Mouse (Mus musculus) CH12.LX (cell line): ENCODE results near the gene Samd5. TPM values are rescaled to one million over a fixed set of nuclear protein-coding genes. Genes with fewer than 3 reads are reported as not detected.

ENCODE experiments used
- DNase-seq: peaks from one replicate; pipeline ENCODE4 v3.0.0-alpha.2; 2013; ENCODE audit errors: extremely low read depth
- H3K27ac ChIP-seq: 2 replicates; pipeline ENCODE4 v1.5.1; 2012; ENCODE audit warnings: low read depth, mild to moderate bottlenecking, control low read depth, moderate library complexity; ENCODE audit not compliant: insufficient read depth
- H3K27me3 ChIP-seq: replicated peaks from 2 replicates; pipeline ENCODE3; 2012; ENCODE audit warnings: inconsistent platforms
- H3K36me3 ChIP-seq, 2 experiments: replicated peaks in 1 of 2; 2 replicates each; pipeline versions ENCODE3 to v1.6.1; 2012; ENCODE audit warnings: inconsistent platforms in 1 of 2, low read length in 1 of 2, mild to moderate bottlenecking in 1 of 2, mixed read lengths in 1 of 2, moderate library complexity in 1 of 2; ENCODE audit not compliant: control insufficient read depth in 1 of 2, insufficient read depth in 1 of 2
- H3K4me1 ChIP-seq, 2 experiments: 2 replicates each; pipeline ENCODE4 v1.6.1; 2012; ENCODE audit warnings: inconsistent platforms in 1 of 2, moderate library complexity in 1 of 2; ENCODE audit not compliant: insufficient read depth in 2 of 2, control insufficient read depth in 1 of 2
- H3K4me2 ChIP-seq: 2 replicates; pipeline ENCODE4 v1.6.1; 2012; ENCODE audit warnings: low read depth, mild to moderate bottlenecking, control low read depth; ENCODE audit not compliant: poor library complexity, insufficient read depth, severe bottlenecking
- H3K4me3 ChIP-seq, 3 experiments: fragments of 150-350 bp in 1 of 3; sonication (generic) in 1 of 3; replicated peaks in 1 of 3; 2 replicates each; pipeline versions ENCODE3 to v1.5.1; 2011 to 2012; ENCODE audit warnings: low read depth in 2 of 3, low read length in 2 of 3, mild to moderate bottlenecking in 2 of 3, moderate library complexity in 2 of 3, control low read depth in 1 of 3, improper control_type of control experiment in 1 of 3, inconsistent platforms in 1 of 3, mixed read lengths in 1 of 3; ENCODE audit not compliant: poor library complexity in 1 of 3
- H3K79me2 ChIP-seq: replicated peaks from 2 replicates; pipeline ENCODE4 v1.6.1; 2012; ENCODE audit warnings: mild to moderate bottlenecking, moderate library complexity; ENCODE audit not compliant: control insufficient read depth, poor library complexity, insufficient read depth, severe bottlenecking; ENCODE audit errors: extremely low read depth
- H3K9ac ChIP-seq: 2 replicates; pipeline ENCODE4 v1.6.1; 2012; ENCODE audit warnings: low read depth, mild to moderate bottlenecking, control low read depth, moderate library complexity; ENCODE audit not compliant: insufficient read depth
- H3K9me3 ChIP-seq: replicated peaks from 2 replicates; pipeline ENCODE3; 2012; ENCODE audit warnings: low read length, inconsistent platforms, mixed read lengths
- CTCF ChIP-seq, 2 experiments: IDR thresholded peaks in 1 of 2; conservative IDR thresholded peaks in 1 of 2; 2 replicates each; pipeline ENCODE4 v1.5.1; 2011 to 2012; ENCODE audit warnings: low read depth in 2 of 2, low read length in 2 of 2, improper control_type of control experiment in 1 of 2, inconsistent platforms in 1 of 2, mild to moderate bottlenecking in 1 of 2, moderate library complexity in 1 of 2
- ELF1 ChIP-seq: IDR thresholded peaks from 2 replicates; pipeline ENCODE4 v1.6.1; 2014; ENCODE audit warnings: low read depth, mild to moderate bottlenecking, inconsistent platforms, low read length, improper control_type of control experiment
- EP300 ChIP-seq: IDR thresholded peaks from 2 replicates; pipeline ENCODE4 v1.6.1; 2011; ENCODE audit warnings: low read length, improper control_type of control experiment
- ETS1 ChIP-seq: conservative IDR thresholded peaks from 2 replicates; pipeline ENCODE4 v1.6.1; 2012; ENCODE audit warnings: low read depth, mild to moderate bottlenecking, inconsistent platforms, low read length, improper control_type of control experiment, moderate library complexity
- GABPA ChIP-seq: IDR thresholded peaks from 2 replicates; pipeline ENCODE4 v1.6.1; 2012; ENCODE audit warnings: low read depth, low read length, improper control_type of control experiment, inconsistent platforms; ENCODE audit not compliant: insufficient replicate concordance
- IRF4 ChIP-seq: IDR thresholded peaks from 2 replicates; pipeline ENCODE4 v1.6.1; 2014; ENCODE audit warnings: low read depth, mild to moderate bottlenecking, inconsistent platforms, low read length, improper control_type of control experiment
- JUN ChIP-seq: IDR thresholded peaks from 2 replicates; pipeline ENCODE4 v1.6.1; 2011; ENCODE audit warnings: low read depth, mild to moderate bottlenecking, low read length, improper control_type of control experiment, moderate library complexity; ENCODE audit not compliant: insufficient read depth
- JUND ChIP-seq: conservative IDR thresholded peaks from 2 replicates; pipeline ENCODE4 v1.6.1; 2011; ENCODE audit warnings: low read depth, low read length, improper control_type of control experiment
- MAFK ChIP-seq: IDR thresholded peaks from 2 replicates; pipeline ENCODE4 v1.6.1; 2011; ENCODE audit warnings: low read length, improper control_type of control experiment; ENCODE audit not compliant: insufficient replicate concordance
- MAZ ChIP-seq: IDR thresholded peaks from 2 replicates; pipeline ENCODE4 v1.6.1; 2012; ENCODE audit warnings: low read depth, mild to moderate bottlenecking, inconsistent platforms, low read length, improper control_type of control experiment, moderate library complexity
- MEF2A ChIP-seq: IDR thresholded peaks from 2 replicates; pipeline ENCODE4 v1.6.1; 2014; ENCODE audit warnings: low read depth, mild to moderate bottlenecking, inconsistent platforms, low read length, improper control_type of control experiment, borderline replicate concordance
- NELFE ChIP-seq: IDR thresholded peaks from 2 replicates; pipeline ENCODE4 v1.6.1; 2011; ENCODE audit warnings: low read depth, low read length, improper control_type of control experiment
- NRF1 ChIP-seq: IDR thresholded peaks from 2 replicates; pipeline ENCODE4 v1.6.1; 2014; ENCODE audit warnings: low read depth, mild to moderate bottlenecking, inconsistent platforms, low read length, improper control_type of control experiment, moderate library complexity
- PAX5 ChIP-seq: IDR thresholded peaks from 2 replicates; pipeline ENCODE4 v1.6.1; 2012; ENCODE audit warnings: low read length, inconsistent platforms, mixed read lengths
- POLR2AphosphoS2 ChIP-seq: IDR thresholded peaks from 2 replicates; pipeline ENCODE4 v1.6.1; 2011; ENCODE audit warnings: low read depth, low read length, improper control_type of control experiment
- SIN3A ChIP-seq: IDR thresholded peaks from 2 replicates; pipeline ENCODE4 v1.6.1; 2012; ENCODE audit warnings: low read length, improper control_type of control experiment, inconsistent platforms
- TBP ChIP-seq: conservative IDR thresholded peaks from 2 replicates; pipeline ENCODE4 v1.6.1; 2011; ENCODE audit warnings: low read depth, low read length, improper control_type of control experiment
- TCF12 ChIP-seq: IDR thresholded peaks from 2 replicates; pipeline ENCODE4 v1.6.1; 2014; ENCODE audit warnings: low read depth, mild to moderate bottlenecking, inconsistent platforms, low read length, improper control_type of control experiment
- UBTF ChIP-seq: IDR thresholded peaks from 2 replicates; pipeline ENCODE4 v1.6.1; 2012; ENCODE audit warnings: low read depth, mild to moderate bottlenecking, inconsistent platforms, low read length, improper control_type of control experiment, moderate library complexity
- USF1 ChIP-seq: IDR thresholded peaks from 2 replicates; pipeline ENCODE4 v1.6.1; 2014; ENCODE audit warnings: low read depth, mild to moderate bottlenecking, inconsistent platforms, low read length, improper control_type of control experiment
- USF2 ChIP-seq: conservative IDR thresholded peaks from 2 replicates; pipeline ENCODE4 v1.6.1; 2011; ENCODE audit warnings: low read depth, low read length, improper control_type of control experiment
- ZC3H11A ChIP-seq: IDR thresholded peaks from 2 replicates; pipeline ENCODE4 v1.6.1; 2012; ENCODE audit warnings: low read depth, mild to moderate bottlenecking, inconsistent platforms, low read length, improper control_type of control experiment
- dilution Hi-C: fragments of 300-500 bp; cut with MboI; formaldehyde crosslinking; loops from 2 replicates; pipeline ENCODE4 v1.14.3; 2020; ENCODE audit warnings: low sequenced_read_pairs; ENCODE audit not compliant: extremely low pct_unique_long_range_greater_than_20kb, extremely low pct_ligation_motif_present
- in situ Hi-C: fragments of 300-500 bp; cut with MboI; formaldehyde crosslinking; loops from 3 replicates; pipeline ENCODE4 v1.14.3; 2019; ENCODE audit warnings: low sequenced_read_pairs, low pct_ligation_motif_present, low pct_unique_long_range_greater_than_20kb, mixed read lengths
- polyA plus RNA-seq: library from polyadenylated mRNA; unstranded; fragments of >175 nt; gene quantifications from 2 replicates; pipeline ENCODE4 v1.2.1, GENCODE M21; 2012; ENCODE audit warnings: low read depth; ENCODE audit not compliant: insufficient read length
- total RNA-seq, 2 experiments: library from RNA; depleted of rRNA; stranded (reverse); fragments of 300-350 nt in 1 of 2; fragments of >200 nt in 1 of 2; gene quantifications; 2 replicates each; pipeline ENCODE4 v1.2.3; 2012 to 2014

Gene Samd5
- total and polyA plus RNA-seq, 3 experiments: not detected

DNA sequence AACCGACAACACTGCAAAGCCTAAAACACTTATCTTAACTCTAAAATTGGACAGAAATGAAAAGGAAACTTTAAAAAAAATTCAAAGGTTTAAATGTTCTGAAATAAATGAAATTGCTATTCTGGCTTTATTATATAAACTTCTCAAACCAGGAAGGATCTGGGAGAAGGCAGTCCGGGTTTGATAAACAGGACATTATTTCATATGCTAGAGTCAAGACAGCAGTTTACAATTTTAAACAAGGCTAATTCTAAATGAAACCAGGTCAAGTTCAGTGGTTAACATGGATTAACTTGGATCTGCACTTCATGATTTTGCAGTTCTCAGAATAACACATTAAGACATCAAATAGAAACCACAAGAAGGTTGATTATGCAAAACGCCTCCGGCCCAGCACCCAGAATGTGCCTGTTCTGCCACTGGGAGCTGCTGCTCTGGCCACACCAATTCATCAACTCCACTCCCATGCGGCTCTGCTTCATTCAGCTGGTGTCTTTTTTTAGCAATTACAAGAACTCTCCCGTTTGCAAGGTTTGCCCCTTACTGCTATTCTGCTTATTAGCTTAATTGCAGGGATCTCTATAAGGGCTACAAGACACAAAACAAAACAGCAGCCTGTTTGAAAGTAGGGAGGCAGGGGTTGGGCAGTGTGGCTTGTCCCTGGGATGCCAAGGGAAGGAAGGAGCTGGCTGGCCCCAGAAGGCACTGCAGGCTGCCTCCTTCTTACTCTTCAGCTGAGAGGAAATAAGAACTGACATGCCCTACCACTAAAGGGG lies 24.8 kb downstream of the Samd5 start:
- no peak for DNase-seq
- peaks cover 0 to 10% of the 10 kb centered on the region in 2 experiments; a peak in 2 of 4 replicates for H3K4me1 ChIP-seq
- dilution Hi-C loops: no loop called here
- no peaks in the 10 kb centered on the region for H3K36me3 ChIP-seq
- no peak overlapping the region for H3K27ac ChIP-seq
- H3K27me3 ChIP-seq: no peaks in the 10 kb centered on the region
- no peak overlapping the region for H3K4me2 ChIP-seq
- in situ Hi-C loops: no loop called here
- H3K79me2 ChIP-seq: no peaks in the 10 kb centered on the region
- no peak overlapping the region for H3K9ac ChIP-seq
- no peak overlapping the region for H3K4me3 ChIP-seq
- H3K9me3 ChIP-seq: no peaks in the 10 kb centered on the region
- TF ChIP-seq JUND (no peak), USF1 (no peak), NELFE (no peak), CTCF (conservative IDR thresholded peaks at IDR 0.05 in 1 of 2, IDR thresholded peaks at IDR 0.05 in 1 of 2; ENCODE audit: low read depth in 2 of 2, low read length in 2 of 2) (no peak), SIN3A (no peak), IRF4 (no peak), ZC3H11A (no peak), UBTF (no peak), JUN (no peak), GABPA (no peak), USF2 (no peak), PAX5 (no peak), ETS1 (no peak), TBP (no peak), NRF1 (no peak)

GRCm38 (mm10) chr10:9648464-9648863 lies 26.5 kb downstream of the Samd5 start:
- no peaks in the 10 kb centered on the region for H3K9me3 ChIP-seq
- H3K27ac ChIP-seq: no peak overlapping the region
- no peak overlapping the region for H3K9ac ChIP-seq
- H3K79me2 ChIP-seq: no peaks in the 10 kb centered on the region
- DNase-seq: no peak
- H3K4me1 ChIP-seq: peaks cover 0 to 10% of the 10 kb centered on the region in 2 experiments; a peak in 2 of 4 replicates
- dilution Hi-C loops: no loop called here
- TF ChIP-seq JUN (no peak), MAZ (no peak), USF1 (no peak), SIN3A (no peak), POLR2AphosphoS2 (no peak), EP300 (no peak), MEF2A (no peak), TCF12 (no peak), NELFE (no peak), PAX5 (no peak), MAFK (no peak), IRF4 (no peak), ELF1 (no peak)
- in situ Hi-C loops: no loop called here
- no peak overlapping the region for H3K4me2 ChIP-seq
- H3K4me3 ChIP-seq: no peak overlapping the region
- no peaks in the 10 kb centered on the region for H3K36me3 ChIP-seq
- H3K27me3 ChIP-seq: no peaks in the 10 kb centered on the region
